Mouse (Mus musculus): ENCODE results near the gene Copb1.
"Not testable (repeated sequence)": the region's sequence is repeated elsewhere in the genome, so short reads cannot be mapped to it uniquely, and the experiment has no call there.

Copb1 gene

GRCm38 (mm10) chr7:114220433-114220832 is 34.1 kb downstream of the Copb1 start:
- DNase-seq (ENCODE audit: low spot score in 2 of 2): no peak

- DNase-seq (ENCODE audit: low spot score in 2 of 2): no peak
Measured at GRCm38 (mm10) chr7:114216908-114217307, 37.6 kb downstream of the Copb1 start.

GRCm38 (mm10) chr7:114214385-114214784 is 40.1 kb downstream of the Copb1 start:
- DNase-seq (ENCODE audit: low spot score in 2 of 2): no peak

GRCm38 (mm10) chr7:114213537-114213936 is 41.0 kb downstream of the Copb1 start:
- no peak for DNase-seq (ENCODE audit: low spot score in 2 of 2)

GRCm38 (mm10) chr7:114210618-114211017 is 43.9 kb downstream of the Copb1 start:
- DNase-seq (ENCODE audit: low spot score in 2 of 2): no peak

- DNase-seq (ENCODE audit: low spot score in 2 of 2): no peak
Measured at GRCm38 (mm10) chr7:114209841-114210240, 44.7 kb downstream of the Copb1 start.

- no peak for DNase-seq (ENCODE audit: low spot score in 2 of 2)
Measured at GRCm38 (mm10) chr7:114203491-114204359, 50.8 kb downstream of the Copb1 start.

- peak in 1 of 2 experiments; percentile 13 for DNase-seq (ENCODE audit: low spot score in 2 of 2)
Measured at GRCm38 (mm10) chr7:114202972-114203404, 51.5 kb downstream of the Copb1 start.

- DNase-seq (ENCODE audit: low spot score in 2 of 2): no peak
Measured at GRCm38 (mm10) chr7:114200651-114201050, 53.9 kb downstream of the Copb1 start.

GRCm38 (mm10) chr7:114199428-114200110 is 54.9 kb downstream of the Copb1 start:
- DNase-seq (ENCODE audit: low spot score in 2 of 2): peak in 1 of 2 experiments; percentile 22

GRCm38 (mm10) chr7:114198252-114198651 is 56.3 kb downstream of the Copb1 start:
- no peak for DNase-seq (ENCODE audit: low spot score in 2 of 2)

- not testable (repeated sequence) for DNase-seq (ENCODE audit: low spot score in 2 of 2)
Measured at GRCm38 (mm10) chr7:114196588-114196987, 57.9 kb downstream of the Copb1 start.

- DNase-seq (ENCODE audit: low spot score in 2 of 2): not testable (repeated sequence)
Measured at GRCm38 (mm10) chr7:114194788-114195187, 59.7 kb downstream of the Copb1 start.

GRCm38 (mm10) chr7:114194224-114194623 is 60.3 kb downstream of the Copb1 start:
- no peak for DNase-seq (ENCODE audit: low spot score in 2 of 2)

GRCm38 (mm10) chr7:114193284-114194067 is 61.0 kb downstream of the Copb1 start:
- DNase-seq (ENCODE audit: low spot score in 2 of 2): no peak

- no peak for DNase-seq (ENCODE audit: low spot score in 2 of 2)
Measured at GRCm38 (mm10) chr7:114192581-114192980, 61.9 kb downstream of the Copb1 start.

- DNase-seq (ENCODE audit: low spot score in 2 of 2): no peak
Measured at GRCm38 (mm10) chr7:114183416-114183815, 71.1 kb downstream of the Copb1 start.

- DNase-seq (ENCODE audit: low spot score in 2 of 2): no peak
Measured at GRCm38 (mm10) chr7:114182708-114183107, 71.8 kb downstream of the Copb1 start.

GRCm38 (mm10) chr7:114181391-114181790 is 73.1 kb downstream of the Copb1 start:
- peak; percentile 86 to 87 for DNase-seq (ENCODE audit: low spot score in 2 of 2)

- DNase-seq (ENCODE audit: low spot score in 2 of 2): no peak
Measured at GRCm38 (mm10) chr7:114176588-114176987, 77.9 kb downstream of the Copb1 start.

- peak; percentile 15 to 43 for DNase-seq (ENCODE audit: low spot score in 2 of 2)
Measured at GRCm38 (mm10) chr7:114171354-114172097, 83.0 kb downstream of the Copb1 start.
